Mouse (Mus musculus) testis, postnatal 10 days (tissue): ENCODE data around the gene Flot1.

Experiments
- DNase-seq: peaks from one replicate; pipeline ENCODE4 v3.0.0; 2021; ENCODE audit warnings: low spot score

Gene Flot1

DNA sequence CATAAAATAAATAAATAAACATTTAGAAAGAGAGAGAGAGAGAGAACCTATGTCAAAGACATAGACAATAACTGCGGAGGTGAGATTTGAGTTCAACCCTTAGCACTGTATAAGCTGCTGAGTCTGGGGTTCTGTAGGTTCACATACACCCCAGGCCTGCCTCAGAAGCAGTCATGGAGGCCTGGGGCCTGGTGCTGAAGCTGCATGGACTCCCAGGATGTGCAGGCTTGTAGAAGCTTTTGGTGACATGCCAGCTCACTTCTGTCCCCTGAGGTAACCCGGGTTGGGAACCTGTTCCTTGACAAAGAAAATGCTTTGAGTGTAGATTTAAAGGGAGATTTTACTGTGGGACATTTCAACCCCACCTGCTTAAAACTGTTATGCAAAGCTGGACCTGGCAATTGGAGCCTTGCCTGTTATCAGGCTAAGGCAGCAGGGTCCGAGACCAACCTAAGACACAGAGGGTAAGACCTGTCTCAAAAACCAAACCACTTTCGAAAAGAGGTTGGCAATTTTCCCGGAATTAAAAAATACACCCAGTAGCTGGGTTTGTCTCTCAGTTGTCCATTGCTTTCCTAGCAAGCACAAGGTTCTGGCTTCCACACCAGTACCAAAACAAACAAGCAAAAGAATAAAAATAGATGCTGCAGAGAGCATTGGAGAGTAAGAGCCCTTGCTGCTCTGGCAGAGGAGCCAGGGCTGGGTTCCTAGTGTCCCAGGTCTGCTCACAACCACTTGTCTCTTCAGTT is 12.0 kb upstream of the Flot1 start:
- no peak for DNase-seq

DNA sequence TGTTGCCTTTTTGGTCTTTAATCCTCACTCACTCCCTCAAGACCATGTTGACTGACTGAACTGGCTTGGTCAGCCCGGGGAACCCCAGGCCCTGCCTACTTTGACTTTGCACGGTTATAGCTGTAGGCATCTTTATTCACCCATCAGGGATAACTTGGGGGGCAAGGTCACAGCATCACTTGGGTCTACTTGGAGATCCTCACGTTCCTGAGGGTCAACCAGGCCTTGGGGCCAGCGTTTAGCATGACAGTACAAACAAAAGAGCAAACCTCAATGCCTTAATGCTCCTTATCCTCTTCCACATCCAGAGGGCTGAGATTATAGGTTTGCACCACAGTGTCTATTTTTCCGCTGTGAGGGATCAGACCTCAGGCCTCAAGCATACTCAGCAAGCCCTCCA is 10.7 kb upstream of the Flot1 start:
- DNase-seq: no peak

DNA sequence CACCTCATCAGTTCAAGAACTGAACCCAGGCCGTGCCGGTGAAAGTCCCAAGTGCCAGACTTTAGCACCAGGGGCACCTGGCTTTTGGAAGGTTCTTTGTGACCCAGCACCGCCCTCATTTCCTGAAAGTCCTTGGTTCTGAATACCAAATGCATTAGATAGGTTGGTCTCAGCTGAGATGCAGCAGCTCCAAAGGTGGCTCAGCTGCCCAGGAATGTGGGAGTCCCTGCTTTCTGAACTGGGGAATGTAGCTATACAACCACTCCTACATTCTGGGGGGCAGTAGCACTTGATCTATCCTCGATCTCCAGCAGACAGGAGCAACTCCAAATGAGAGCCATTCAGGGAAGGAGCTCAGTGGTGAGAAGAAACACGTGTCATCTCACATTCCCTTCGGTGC is 10.3 kb upstream of the Flot1 start:
- no peak for DNase-seq

DNA sequence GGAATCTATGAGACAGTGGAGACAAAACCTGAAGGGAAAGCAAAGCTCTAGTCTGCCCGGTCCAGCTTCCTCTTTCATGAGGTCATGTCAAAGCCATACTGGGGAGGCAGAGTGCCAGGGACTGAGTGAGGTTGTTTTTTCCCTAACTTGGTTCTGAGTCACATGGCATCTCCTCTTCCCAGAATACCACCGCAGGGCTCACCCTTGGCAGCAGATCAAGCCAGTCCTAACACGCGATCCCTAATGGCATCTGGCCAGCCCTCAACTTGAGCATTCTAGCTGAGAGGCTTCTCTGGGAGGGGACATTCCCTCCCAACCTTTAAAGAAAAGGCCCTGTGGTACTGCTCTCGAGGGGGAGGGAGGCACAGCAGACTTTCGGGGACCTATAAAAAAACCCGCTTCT is 9.8 kb upstream of the Flot1 start:
- peak; percentile 89 for DNase-seq

DNA sequence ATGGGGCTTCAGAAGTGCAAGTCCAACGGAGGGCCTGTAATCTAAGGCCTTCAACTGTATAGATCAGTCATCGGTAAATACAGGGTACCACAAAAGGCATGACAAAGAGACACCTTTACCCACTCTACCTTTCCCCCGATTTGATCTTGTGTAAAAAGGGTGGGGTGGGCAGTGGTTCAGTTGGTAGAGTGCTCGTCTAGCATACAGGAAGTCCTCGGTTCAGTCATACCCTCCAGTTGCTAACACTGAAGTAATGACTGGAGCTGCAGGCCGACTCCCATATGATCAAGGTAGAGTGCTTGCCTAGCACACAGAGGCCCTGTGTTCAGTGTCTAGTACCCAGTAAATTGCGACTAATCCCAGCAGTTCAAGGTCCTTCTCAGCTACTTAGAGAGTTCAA is 9.4 kb upstream of the Flot1 start:
- DNase-seq: no peak

DNA sequence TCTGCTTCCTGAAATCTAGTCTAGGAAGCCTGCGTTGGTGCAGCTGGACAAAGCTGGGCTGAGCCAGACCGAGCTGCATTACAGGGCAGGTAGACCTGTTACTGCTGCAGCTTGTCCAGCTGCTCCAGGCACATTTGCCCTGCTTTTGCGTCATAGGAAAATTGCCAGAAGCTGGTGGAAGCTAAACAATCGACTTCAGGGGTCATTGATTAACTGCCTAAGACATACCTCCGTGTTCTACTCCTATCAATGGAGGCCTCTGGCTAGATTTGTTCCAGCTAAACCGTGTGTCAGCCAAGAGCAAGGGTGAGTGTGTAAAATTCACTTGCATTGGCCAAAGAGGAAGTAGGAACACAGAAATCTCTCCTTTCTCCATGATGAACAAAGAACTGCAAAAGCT is 8.4 kb upstream of the Flot1 start:
- DNase-seq: no peak

DNA sequence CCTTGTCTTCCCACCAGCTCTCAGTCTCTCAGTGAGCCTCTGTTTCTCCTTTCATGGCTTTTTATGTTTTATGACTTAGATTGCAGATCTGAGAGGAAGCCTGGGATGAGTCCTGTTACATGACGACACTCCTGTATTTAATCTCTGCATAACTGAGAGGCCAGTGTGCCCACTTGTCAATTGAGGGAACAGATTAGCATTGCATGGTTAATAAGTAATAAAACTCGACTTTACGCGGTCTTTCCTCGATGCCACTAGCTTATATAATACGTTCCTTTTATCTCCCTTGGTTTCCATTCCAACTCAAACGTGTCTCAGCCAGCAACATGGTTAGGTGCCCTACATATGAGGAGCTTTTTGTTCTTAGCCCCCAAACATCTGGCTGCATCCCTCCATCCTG is 7.2 kb upstream of the Flot1 start:
- DNase-seq: no peak

DNA sequence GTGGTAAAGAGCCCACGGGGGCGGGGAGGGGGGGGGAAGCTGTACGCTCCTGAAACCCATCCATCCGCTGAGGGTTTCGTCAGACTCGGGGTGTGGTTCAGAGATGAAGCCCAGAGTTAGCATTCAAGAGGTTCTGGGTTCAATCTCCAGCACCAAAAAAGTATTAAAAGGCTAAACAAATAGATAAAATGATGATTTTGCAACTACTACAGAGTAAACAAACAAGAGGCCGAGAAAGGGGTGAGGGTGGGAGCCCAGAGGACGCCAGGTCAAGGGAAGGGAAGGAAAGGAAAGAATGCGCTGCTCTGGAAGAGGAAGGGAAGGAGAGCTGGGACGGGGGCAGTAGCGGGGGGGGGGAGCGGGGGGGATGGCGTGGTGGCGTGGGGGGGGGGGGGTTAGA is 6.3 kb upstream of the Flot1 start:
- no peak for DNase-seq

DNA sequence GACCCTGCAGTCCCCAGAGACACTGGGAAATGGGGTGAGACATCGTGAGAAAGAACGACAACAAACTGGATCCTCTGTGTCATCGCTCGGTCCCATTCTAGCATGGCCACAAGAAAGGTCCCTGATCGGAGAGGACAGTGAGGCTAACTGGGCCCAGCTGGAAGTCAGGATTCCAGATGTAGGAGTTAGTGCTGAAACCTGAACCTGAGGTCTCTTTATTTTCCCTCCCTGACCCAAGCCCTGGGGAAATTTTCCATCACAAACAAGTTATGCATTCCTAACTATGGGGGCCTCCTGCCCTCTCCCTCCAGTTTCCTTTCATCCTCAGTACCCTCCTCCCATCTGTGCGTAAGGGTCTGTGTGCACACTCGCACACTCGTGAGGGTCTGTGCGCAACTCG is 5.8 kb upstream of the Flot1 start:
- no peak for DNase-seq

DNA sequence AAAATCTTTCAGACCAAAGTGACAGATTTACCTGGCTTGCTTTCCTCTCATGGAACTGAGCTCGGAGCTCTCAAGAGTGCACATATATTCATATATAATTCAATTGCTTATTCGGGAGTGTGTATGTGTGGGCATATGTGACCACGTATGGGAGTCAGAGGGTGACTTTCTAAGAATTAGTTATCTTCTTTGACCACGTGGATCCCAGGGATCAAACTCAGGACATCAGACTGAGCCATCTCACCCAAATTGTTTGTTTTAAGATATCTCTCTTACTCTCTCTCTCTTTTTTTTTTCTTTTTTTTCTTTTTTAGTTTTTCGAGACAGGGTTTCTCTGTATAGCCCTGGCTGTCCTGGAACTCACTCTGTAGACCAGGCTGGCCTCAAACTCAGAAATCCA is 2.9 kb upstream of the Flot1 start:
- DNase-seq: no peak

DNA sequence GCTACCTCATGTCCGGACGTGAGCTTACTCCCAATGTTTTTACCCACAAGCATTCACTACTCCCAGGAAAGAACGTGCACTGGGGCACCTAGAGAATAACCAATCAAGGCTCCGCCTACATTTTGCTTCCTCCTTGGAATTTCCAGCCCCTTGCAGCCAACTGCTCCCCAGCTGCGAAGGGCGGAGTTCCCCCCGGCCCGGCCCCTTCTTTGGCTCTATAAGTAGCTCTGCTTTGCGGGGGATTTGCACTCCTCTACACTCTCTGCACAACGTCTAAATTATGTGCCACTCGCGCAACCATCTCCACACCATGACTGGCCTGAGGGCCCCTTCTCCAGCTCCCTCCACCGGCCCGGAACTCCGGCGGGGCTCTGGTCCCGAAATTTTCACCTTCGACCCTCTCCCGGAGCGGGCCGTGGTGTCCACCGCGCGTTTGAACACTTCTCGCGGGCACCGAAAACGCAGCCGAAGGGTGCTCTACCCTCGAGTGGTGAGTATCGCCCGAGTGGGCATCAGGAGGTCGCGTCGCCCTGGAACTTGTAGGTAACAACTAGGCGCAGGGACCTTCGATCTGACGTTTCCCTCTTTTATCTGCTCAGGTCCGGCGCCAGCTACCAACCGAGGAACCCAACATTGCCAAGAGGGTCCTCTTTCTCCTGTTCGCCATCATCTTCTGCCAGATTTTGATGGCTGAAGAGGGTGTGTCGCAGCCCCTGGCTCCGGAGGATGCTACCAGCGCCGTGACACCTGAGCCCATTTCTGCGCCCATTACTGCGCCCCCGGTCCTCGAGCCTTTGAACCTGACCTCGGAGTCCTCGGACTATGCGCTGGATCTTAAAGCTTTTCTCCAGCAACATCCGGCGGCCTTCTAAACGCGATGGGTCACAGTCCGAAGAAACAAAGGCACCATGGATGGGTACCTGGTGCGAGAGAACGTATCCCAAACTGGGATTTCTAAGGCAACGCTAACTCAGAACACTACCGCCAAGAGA is 1.3 kb upstream of the Flot1 start, which contains the start of gene Ier3:
Gene Ier3 (plus strand): TSS at position 246 of the 992 bp plus-strand sequence.
- peak; percentile 89 for DNase-seq

DNA sequence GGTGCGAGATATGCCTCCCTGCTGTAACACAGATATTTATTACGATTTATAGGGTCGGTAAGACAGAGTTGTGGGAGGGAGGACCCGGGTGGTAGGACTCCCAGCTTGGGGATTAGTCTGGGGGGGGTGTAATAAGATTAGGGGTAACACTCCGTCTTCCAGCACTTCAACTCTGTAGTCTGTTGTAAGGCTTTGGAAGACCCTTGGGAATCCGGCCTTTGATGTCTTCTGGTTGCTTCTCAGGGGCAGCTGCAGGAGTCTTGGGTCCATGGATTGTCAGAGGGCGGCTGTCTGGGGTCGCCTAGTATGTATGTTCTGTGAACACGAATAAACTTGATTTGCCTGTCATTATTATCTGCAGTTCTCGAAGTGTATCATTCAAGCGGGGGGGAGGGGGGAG is 466 bp upstream of the Flot1 start:
- DNase-seq: no peak

DNA sequence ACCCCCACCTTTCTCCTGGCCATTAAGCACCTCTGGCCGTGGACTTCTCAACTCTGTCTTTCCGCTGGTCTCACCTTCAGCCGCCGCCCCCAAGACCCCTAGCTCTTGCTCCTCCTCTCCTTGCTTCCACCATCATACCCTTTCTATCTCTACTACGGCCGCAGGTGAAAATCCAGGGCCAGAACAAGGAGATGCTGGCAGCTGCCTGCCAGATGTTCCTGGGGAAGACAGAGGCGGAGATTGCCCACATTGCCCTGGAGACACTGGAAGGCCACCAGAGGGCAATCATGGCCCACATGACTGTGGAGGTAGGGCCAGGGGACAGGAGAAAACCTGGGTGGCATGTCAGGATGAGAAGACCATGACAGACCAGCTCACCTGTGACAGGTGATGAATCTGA is 1.4 kb downstream of the Flot1 start:
- no peak for DNase-seq

DNA sequence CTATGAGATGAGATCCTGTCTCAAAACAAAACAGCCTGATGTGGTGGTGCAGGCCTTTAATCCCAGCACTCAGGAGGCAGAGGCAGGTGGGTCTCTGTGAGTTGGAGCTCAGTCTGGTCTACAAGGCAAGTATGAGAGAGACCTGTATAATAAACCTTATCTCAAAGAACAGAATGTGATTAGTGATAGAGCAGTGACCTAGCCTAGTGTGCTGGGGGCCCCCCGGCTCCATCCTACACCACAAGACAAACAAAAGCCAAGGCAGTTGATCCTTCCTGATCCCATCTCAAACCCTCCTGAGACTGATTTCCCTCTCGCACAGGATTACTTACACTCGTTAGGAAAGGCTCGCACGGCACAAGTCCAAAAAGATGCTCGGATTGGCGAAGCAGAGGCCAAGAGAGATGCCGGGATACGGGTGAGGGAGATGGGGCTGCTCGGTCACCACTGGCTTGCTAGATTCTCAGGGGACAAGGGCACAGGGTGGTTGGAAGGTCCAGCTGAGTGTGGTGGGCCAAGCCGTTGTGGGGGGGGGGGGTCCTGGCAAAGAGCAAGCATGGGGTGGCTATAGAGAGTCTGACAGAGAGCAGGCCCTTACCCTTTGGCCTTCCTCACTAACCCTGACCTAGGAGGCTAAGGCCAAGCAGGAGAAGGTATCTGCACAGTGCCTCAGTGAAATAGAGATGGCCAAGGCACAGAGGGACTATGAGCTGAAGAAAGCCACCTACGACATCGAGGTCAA is 2.2 kb downstream of the Flot1 start:
- DNase-seq: no peak

DNA sequence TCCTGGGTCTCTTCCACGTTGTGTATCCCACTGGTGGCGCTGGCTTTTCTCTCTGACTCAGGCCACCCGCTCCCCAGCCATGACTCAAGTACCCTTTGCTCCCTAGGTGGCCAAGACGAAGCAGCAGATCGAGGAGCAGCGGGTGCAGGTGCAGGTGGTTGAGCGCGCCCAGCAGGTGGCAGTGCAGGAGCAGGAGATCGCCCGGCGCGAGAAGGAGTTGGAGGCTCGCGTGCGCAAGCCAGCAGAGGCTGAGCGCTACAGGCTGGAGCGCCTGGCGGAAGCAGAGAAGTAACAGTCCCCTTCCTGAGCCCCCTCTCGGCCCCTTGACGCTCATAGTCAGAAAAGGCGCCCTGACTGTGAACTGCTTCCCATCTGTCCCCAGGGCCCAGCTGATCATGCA is 6.7 kb downstream of the Flot1 start:
- peak; percentile 93 for DNase-seq

DNA sequence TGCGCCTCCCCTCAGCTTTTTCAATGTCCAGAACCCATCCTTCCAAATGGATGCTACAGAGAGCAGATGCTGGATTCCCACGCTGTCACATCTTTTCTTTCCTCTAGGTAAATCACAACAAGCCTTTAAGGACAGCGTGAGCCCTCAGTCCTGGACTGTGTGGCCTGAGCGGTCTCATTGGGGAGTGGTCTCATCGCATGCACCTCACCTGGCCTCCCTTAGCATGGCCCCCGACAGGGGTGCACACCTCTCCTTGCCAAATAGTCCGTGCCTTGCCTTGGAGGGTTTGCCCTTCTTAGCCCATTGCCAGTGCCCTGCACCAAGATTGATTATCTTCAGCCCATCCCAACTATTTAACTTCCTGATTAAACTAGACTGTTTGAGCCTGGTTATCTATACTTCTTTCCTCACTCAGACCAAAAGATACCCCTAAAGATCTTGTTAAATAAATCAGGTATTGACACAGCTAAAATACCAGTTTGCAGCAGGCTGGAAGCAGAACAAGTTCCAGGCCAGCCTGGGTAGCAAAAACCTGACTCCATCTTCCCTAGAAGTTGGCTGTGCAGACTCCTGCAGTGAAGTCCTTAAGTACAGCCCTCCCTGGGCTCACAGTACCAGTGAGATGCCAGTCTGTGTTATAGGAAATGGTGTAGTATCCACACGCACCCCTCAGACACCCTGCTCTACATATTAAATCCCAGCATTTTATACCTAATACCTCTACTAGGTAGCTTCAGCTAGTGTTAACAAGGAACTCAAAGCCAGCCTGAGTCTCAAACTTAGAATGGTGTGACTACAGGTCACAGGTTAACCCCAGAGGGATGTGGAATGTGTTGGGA is 9.6 kb downstream of the Flot1 start:
- DNase-seq: no peak

DNA sequence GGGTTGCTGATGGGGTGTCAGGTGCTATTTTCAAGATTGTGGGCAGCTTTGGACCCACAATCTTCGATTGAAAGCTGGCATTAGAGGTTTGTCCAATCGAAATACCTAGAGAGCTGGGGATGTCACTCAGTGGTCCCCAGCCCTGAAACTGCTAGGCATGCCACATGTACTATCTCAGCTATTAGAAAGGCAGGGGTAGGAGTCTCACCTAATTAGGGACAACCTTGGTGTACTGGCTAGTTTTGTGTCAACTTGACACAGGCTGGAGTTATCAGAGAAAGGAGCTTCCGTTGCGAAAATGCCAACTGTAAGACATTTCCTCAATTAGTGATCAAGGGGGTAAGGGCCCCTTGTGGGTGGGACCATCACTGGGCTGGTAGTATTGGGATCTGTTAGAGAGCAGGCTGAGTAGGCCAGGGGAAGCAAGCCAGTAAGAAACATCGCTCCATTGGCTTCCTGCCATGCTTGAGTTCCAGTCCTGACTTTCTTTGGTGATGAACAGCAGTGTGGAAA is 10.3 kb downstream of the Flot1 start:
- no peak for DNase-seq

DNA sequence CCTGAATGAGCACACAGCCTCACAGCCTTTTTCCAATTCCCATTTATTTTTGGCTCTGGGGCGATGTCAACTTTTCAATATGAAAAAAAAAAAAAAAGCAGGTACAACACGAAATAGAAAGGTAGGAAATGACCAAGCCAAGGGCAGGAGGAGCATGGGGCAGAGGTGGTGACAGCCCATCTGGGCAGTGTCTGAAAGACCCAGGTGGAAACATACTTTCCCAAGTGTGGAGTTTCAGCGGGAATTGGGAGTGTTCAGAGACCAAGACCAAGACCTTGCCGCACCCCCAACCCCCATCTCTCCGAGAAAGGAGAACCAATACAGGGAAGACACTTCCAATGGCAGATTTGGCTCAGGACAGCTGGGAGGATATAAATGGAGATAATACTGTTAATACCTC is 10.9 kb downstream of the Flot1 start:
- DNase-seq: no peak

DNA sequence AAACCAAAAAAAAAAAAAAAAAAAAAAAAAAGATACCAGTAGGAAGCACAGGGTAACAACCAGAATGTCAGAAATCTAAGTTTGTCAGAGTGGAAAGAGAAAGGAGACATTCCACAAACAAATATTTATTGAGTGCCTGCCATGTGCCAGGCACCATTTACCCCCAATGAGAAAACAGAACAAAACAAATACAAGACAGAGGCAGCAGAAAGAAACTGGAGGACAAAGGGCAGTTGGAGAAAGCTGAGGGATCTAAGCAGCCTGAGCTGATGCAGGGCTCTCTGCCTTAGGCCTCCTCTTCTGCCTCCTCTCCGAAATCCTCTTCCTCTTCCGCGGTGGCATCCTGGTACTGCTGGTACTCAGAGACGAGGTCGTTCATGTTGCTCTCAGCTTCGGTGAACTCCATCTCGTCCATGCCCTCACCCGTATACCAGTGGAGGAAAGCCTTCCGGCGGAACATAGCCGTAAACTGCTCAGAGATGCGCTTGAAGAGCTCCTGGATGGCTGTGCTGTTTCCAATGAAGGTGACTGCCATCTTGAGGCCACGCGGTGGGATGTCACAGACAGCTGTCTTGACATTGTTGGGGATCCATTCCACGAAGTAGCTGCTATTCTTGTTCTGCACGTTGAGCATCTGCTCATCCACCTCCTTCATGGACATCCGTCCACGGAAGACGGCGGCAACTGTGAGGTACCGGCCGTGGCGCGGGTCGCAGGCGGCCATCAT is 11.8 kb downstream of the Flot1 start:
- no peak for DNase-seq

DNA sequence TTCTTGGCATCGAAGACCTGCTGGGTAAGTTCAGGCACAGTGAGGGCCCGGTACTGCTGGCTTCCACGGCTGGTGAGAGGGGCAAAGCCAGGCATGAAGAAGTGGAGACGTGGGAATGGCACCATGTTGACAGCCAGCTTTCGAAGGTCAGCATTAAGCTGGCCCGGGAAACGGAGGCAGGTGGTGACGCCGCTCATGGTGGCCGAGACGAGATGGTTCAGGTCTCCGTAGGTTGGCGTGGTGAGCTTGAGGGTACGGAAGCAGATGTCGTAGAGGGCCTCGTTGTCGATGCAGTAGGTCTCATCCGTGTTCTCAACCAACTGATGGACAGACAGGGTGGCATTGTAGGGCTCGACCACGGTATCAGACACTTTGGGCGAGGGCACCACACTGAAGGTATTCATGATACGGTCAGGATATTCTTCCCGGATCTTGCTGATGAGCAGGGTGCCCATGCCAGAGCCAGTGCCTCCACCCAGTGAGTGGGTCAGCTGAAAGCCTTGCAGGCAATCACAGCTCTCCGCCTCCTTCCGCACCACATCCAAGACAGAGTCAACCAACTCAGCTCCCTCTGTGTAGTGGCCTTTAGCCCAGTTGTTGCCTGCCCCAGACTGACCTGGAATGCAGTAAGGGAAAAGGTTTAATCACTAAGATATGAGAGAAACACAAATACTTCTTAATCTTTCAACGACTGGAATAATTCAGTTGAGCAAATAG is 12.6 kb downstream of the Flot1 start:
- no peak for DNase-seq
